In genomic region chr9:44965126-44965832, GRCm38 (mm10) we compare ENCODE assay signal across 8 mouse cellular contexts. TPM values are rescaled to one million over a fixed set of nuclear protein-coding genes. Genes with fewer than 3 reads are reported as not detected.
DNase-seq lines count a peak whose midpoint lies in the region; ATAC-seq lines count a peak whose summit lies in the region.

Gene Ube4a, minus strand, starts transcription at chr9:44965600.

- H3K4me1 ChIP-seq in hindbrain, embryonic 14.5 days (replicated peaks; ENCODE audit: control insufficient read depth, insufficient read depth, low read length), result peaks cover 14% of the 10 kb centered on the region

- peaks cover 29% of the 10 kb centered on the region for H3K36me3 ChIP-seq in hindbrain, embryonic 14.5 days (replicated peaks; ENCODE audit: control insufficient read depth, insufficient read depth)

- H3K9me3 ChIP-seq in hindbrain, embryonic 14.5 days (ENCODE audit: control insufficient read depth, low read length), result no peaks in the 10 kb centered on the region

- ATAC-seq in hindbrain, embryonic 14.5 days (ENCODE audit: low FRiP score), result peak; percentile 97

- peak within 1 kb of the TSS; percentile 69 for H3K9ac ChIP-seq in hindbrain, embryonic 14.5 days

- DNase-seq in R1 (ENCODE audit: low read depth, low spot score), result peak; percentile 99
- DNase-seq in cerebellum, postnatal 25 days, result peak; percentile 100
- DNase-seq in frontal cortex, postnatal 25 days (ENCODE audit: low spot score in 2 of 2), result peak; percentile 99
- peak; percentile 100 for DNase-seq in hindbrain, embryonic 14.5 days (ENCODE audit: low spot score)
- peak; percentile 99 to 100 for DNase-seq in layer of hippocampus, postnatal 36 days
- DNase-seq in lung, postnatal 36 days, result peak; percentile 100
- DNase-seq in retina, postnatal 1 day, result peak; percentile 99
- peak; percentile 98 to 100 for DNase-seq in urinary bladder, adult 18-20 months (ENCODE audit: low spot score in 2 of 2)

- H3K27me3 ChIP-seq in hindbrain, embryonic 14.5 days (ENCODE audit: control insufficient read depth, insufficient read depth, low read length), result 0 out of 2 replicates have a peak, but pooled peaks cover 3% of the 10 kb centered on the region

- peak within 1 kb of the TSS; percentile 86 for H3K4me2 ChIP-seq in hindbrain, embryonic 14.5 days (replicated peaks)

- peak within 1 kb of the TSS; percentile 66 for H3K4me3 ChIP-seq in hindbrain, embryonic 14.5 days (replicated peaks; ENCODE audit: low read length)

- H3K27ac ChIP-seq in hindbrain, embryonic 14.5 days, result peak within 1 kb of the TSS; percentile 79

- WGBS in hindbrain, embryonic 14.5 days, result 1% methylated on average over 39 of the region's 39 CpGs

RNA-seq across cellular contexts. Expression of gene Ube4a, which starts in this region (rescaled TPM):
- 46.0 and 50.2 TPM in 2 replicates for polyA plus RNA-seq in hindbrain, embryonic 14.5 days (2014; fragmentation: Nextera tagmentation; extraction: Ambion mirVana)
- total RNA-seq in layer of hippocampus, postnatal 36 days (2021), result 10 to 100 TPM; 72.1 to 78.3 TPM

Comparison
In these comparisons a context has a peak if more than half of its experiments do, and no peak if none do; other contexts are left out.
1. Peak in every context shown above with its lines: DNase-seq, ATAC-seq, H3K4me3 ChIP-seq and H3K27ac ChIP-seq.